Mouse (Mus musculus): ENCODE data around the gene Ppat.

DNA sequence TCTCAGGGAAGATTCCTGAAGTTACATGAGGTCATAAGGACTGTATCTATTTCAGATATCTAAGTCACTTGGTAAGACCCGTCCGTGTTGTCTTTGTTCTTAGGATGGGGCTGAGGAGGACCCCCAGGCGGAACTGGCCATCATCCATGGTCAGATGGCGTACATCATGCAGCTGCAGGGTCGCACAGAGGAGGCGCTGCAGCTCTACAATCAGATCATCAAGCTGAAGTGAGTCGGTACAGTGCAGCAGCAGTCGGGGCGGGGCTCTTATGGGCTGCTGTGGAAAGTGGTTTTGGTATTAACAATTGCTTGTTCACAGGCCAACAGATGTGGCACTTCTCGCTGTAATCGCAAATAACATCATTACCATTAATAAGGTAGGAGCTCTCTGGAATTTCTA lies 32.6 kb upstream of the Ppat start:
- TF ChIP-seq CTCF (conservative IDR thresholded peaks at IDR 0.05; ENCODE audit: insufficient read depth, insufficient read length, low read depth, low read length) (no peak), POLR2A (IDR thresholded peaks at IDR 0.05; ENCODE audit: low read depth, low read length) (no peak)
